Mouse (Mus musculus) small intestine, adult 2 months (tissue): ENCODE data around the gene Adcyap1r1. TPM values are rescaled to one million over a fixed set of nuclear protein-coding genes. Genes with fewer than 3 reads are reported as not detected.
A peak's percentile ranks its signal among the peaks of the same experiment; 100 is the strongest.

Experiments used
- H3K27ac ChIP-seq: fragments of 200-500 bp; 2 replicates; pipeline ENCODE4 v1.5.1; 2012; ENCODE audit warnings: low read depth, low read length, control low read depth, inconsistent platforms; ENCODE audit not compliant: insufficient read depth
- H3K27me3 ChIP-seq: fragments of 200-500 bp; 2 replicates; pipeline ENCODE4 v1.6.1; 2012; ENCODE audit warnings: mild to moderate bottlenecking, moderate library complexity, low read length, inconsistent platforms; ENCODE audit not compliant: control insufficient read depth, insufficient read depth
- H3K36me3 ChIP-seq: fragments of 200-500 bp; 2 replicates; pipeline ENCODE4 v1.6.1; 2012; ENCODE audit warnings: mild to moderate bottlenecking, low read length, control low read depth, inconsistent platforms; ENCODE audit not compliant: control insufficient read depth, insufficient read depth
- H3K4me1 ChIP-seq: fragments of 200-500 bp; 2 replicates; pipeline ENCODE4 v1.6.1; 2012; ENCODE audit warnings: low read length, inconsistent platforms, mixed read lengths; ENCODE audit not compliant: control insufficient read depth, insufficient read depth, insufficient read length
- H3K4me3 ChIP-seq: fragments of 200-500 bp; 2 replicates; pipeline ENCODE4 v1.5.1; 2012; ENCODE audit warnings: low read depth, mild to moderate bottlenecking, control low read depth, inconsistent platforms, low read length, moderate library complexity
- CTCF ChIP-seq: fragments of 200-500 bp; IDR thresholded peaks from 2 replicates; pipeline ENCODE4 v1.5.1; 2012; ENCODE audit warnings: low read depth, mild to moderate bottlenecking, control low read depth, inconsistent platforms, low read length, moderate library complexity, mixed read lengths; ENCODE audit not compliant: insufficient replicate concordance, insufficient read length; ENCODE audit errors: extremely low read depth
- POLR2A ChIP-seq: fragments of 200-500 bp; IDR thresholded peaks from 2 replicates; pipeline ENCODE4 v1.6.1; 2012; ENCODE audit warnings: low read depth, mild to moderate bottlenecking, control low read depth, inconsistent platforms, low read length, moderate library complexity
- WGBS: fragments of 180-500 bp; shearing (Covaris S2); methylation state at CpG from one replicate; pipeline ENCODE4 v1.1.7; 2018; 5-methylcytosine and 5-hydroxymethylcytosine counted together
- polyA plus RNA-seq: library from polyadenylated mRNA; depleted of rRNA; stranded (reverse); fragments of >200 nt; gene quantifications from 2 replicates; pipeline ENCODE4 v1.2.3, GENCODE M21; 2012; rRNA removed

The Adcyap1r1 gene
- 1.9 and 3.6 TPM in 2 replicates for polyA plus RNA-seq

- Histone ChIP-seq H3K36me3 (no peaks in the 10 kb centered on the region), H3K4me1 (no peaks in the 10 kb centered on the region; the same call in 1 of the 2 replicates), H3K27me3 (peaks cover 19% of the 10 kb centered on the region), H3K27ac (no peak within 1 kb of the TSS), H3K4me3 (peak within 1 kb of the TSS; percentile 42)
- TF ChIP-seq CTCF (no peak), POLR2A (no peak)
- 3% methylated on average over 57 of the region's 58 CpGs for WGBS
Observed at GRCm38 (mm10) chr6:55451771-55452371, at the start of gene Adcyap1r1. Gene Adcyap1r1, plus strand, starts transcription at chr6:55451978.

DNA sequence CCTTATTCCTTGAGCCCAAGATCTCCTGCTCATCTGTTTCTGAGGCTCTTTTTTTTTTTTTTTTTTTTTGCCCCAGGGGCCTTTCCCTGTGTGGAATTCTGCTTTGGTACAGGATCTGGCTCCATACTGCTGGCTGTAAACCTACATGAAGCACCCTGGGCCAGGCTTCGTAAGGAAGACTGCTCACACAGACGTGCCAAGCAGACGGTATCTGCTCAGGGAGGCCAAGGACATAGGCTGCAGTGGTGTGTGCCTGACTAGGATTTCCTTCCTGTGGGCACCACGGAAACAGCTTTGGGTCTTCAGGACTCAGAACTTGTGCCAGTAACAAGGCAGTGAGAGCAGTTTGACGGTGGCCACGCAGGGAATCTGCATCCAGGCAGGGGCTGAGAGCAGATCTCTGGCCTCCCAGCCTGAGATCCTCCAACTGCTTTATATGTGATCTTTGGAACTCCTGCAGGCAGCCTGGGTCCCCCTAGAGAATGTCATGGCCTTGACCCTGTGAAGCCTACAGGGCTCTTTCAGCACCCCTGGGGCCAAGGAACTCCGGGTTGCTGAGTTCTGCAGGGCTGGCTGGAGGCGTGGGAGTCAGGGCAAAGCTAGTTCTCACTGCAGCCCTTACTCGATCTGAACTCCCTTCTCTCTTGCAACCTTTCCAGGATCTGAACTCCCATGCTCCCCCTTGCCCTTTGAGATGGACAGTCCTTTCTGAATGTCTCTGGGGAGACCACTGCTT lies 49.6 kb upstream of the Adcyap1r1 start:
- Histone ChIP-seq H3K4me3 (no peak overlapping the region), H3K4me1 (no peaks in the 10 kb centered on the region), H3K27ac (no peak overlapping the region), H3K36me3 (no peaks in the 10 kb centered on the region), H3K27me3 (no peaks in the 10 kb centered on the region)
- TF ChIP-seq POLR2A: no peak
- TF ChIP-seq CTCF: no peak
- WGBS: 78% methylated on average over 9 of the region's 9 CpGs

GRCm38 (mm10) chr6:55403411-55404309 lies 48.1 kb upstream of the Adcyap1r1 start:
- TF ChIP-seq POLR2A (no peak), CTCF (no peak)

GRCm38 (mm10) chr6:55404421-55404990 lies 47.3 kb upstream of the Adcyap1r1 start:
- H3K27me3 ChIP-seq: no peaks in the 10 kb centered on the region
- H3K4me1 ChIP-seq: no peaks in the 10 kb centered on the region
- H3K36me3 ChIP-seq: no peaks in the 10 kb centered on the region
- H3K27ac ChIP-seq: no peak overlapping the region
- 57% methylated on average over 5 of the region's 5 CpGs for WGBS
- no peak for TF ChIP-seq CTCF
- TF ChIP-seq POLR2A: no peak
- H3K4me3 ChIP-seq: no peak overlapping the region

More at GRCm38 (mm10) chr6:55403411-55404309, 48.1 kb upstream of the Adcyap1r1 start:
- 78% methylated on average over 9 of the region's 9 CpGs for WGBS
- H3K27me3 ChIP-seq: no peaks in the 10 kb centered on the region
- no peak overlapping the region for H3K4me3 ChIP-seq
- no peaks in the 10 kb centered on the region for H3K4me1 ChIP-seq
- H3K27ac ChIP-seq: no peak overlapping the region
- H3K36me3 ChIP-seq: no peaks in the 10 kb centered on the region

DNA sequence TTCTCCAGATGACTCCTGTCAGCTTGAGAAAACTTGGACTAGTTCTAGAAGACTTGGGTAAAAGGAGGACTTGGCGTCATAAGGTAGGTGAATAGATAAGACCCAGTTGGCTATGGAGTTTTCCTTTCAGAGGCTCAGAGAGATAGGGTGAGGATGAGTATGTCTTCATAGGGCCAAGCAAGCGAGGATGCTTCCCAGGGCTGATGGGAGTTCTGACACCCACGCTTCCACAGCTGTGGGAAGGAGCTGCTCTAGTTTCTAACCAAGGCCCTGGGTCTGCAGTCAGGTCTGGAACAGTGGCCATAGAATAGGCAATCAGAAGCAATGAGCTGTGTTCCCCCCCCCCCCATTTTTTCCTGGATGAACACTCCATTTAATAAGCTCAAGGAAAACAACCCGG lies 44.4 kb upstream of the Adcyap1r1 start:
- TF ChIP-seq CTCF: no peak
- TF ChIP-seq POLR2A: no peak
- H3K27me3 ChIP-seq: no peaks in the 10 kb centered on the region

GRCm38 (mm10) chr6:55410119-55410775 lies 41.5 kb upstream of the Adcyap1r1 start:
- H3K27me3 ChIP-seq: no peaks in the 10 kb centered on the region
- 52% methylated on average over 7 of the region's 7 CpGs for WGBS
- H3K4me1 ChIP-seq: no peaks in the 10 kb centered on the region
- H3K36me3 ChIP-seq: no peaks in the 10 kb centered on the region
- TF ChIP-seq POLR2A (no peak), CTCF (no peak)
- H3K4me3 ChIP-seq: no peak overlapping the region
- no peak overlapping the region for H3K27ac ChIP-seq

More for the DNA sequence above, 44.4 kb upstream of the Adcyap1r1 start:
- H3K4me3 ChIP-seq: no peak overlapping the region
- WGBS: 77% methylated on average over 4 of the region's 4 CpGs
- no peaks in the 10 kb centered on the region for H3K4me1 ChIP-seq
- no peaks in the 10 kb centered on the region for H3K36me3 ChIP-seq
- H3K27ac ChIP-seq: no peak overlapping the region
